Mouse (Mus musculus) adrenal gland, postnatal 4 days (tissue): ENCODE measurements at regions not wholly inside any gene's neighbourhood (a gene's known extent, or its start where the extent isn't known, plus 50 kb on each side); places are given as distances from the start of the nearest gene placed in this dataset.

Experiments
- DNase-seq, 2 experiments: peaks; one replicate each; pipeline ENCODE4 v3.0.0; 2021 to 2022; ENCODE audit warnings: low spot score in 2 of 2, mixed read lengths in 2 of 2

GRCm38 (mm10) chr7:117259674-117260294 is 121.0 kb upstream of the Xylt1 start:
- DNase-seq = no peak

GRCm38 (mm10) chr7:117260596-117260995 is 120.2 kb upstream of the Xylt1 start:
- DNase-seq = no peak

DNA sequence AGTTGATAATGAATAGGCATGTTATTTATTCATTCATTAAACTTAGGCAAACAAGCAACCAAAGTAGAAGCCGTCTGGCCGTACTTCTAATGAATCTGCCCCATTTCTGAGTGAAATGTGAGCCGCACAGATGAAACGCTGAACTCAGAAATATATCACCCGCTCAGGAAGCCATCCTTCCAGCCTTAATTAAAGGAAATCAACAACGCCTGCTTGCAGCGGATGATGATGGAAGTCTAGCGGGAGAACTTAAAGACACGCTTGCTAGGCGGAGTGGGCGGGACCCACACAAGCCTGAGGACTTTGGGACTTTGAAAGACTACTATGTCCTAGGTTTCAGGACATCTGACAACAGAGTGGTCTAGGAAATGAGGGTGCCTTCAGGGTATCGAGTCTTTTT is 117.7 kb upstream of the Xylt1 start:
- DNase-seq = no peak

GRCm38 (mm10) chr7:117264341-117264740 is 116.4 kb upstream of the Xylt1 start:
- DNase-seq = no peak

GRCm38 (mm10) chr7:117268096-117268495 is 112.7 kb upstream of the Xylt1 start:
- DNase-seq = no peak

GRCm38 (mm10) chr7:117269263-117269897 is 111.4 kb upstream of the Xylt1 start:
- no peak for DNase-seq

- no peak for DNase-seq
Measured at GRCm38 (mm10) chr7:117278388-117278961, 102.3 kb upstream of the Xylt1 start.

DNA sequence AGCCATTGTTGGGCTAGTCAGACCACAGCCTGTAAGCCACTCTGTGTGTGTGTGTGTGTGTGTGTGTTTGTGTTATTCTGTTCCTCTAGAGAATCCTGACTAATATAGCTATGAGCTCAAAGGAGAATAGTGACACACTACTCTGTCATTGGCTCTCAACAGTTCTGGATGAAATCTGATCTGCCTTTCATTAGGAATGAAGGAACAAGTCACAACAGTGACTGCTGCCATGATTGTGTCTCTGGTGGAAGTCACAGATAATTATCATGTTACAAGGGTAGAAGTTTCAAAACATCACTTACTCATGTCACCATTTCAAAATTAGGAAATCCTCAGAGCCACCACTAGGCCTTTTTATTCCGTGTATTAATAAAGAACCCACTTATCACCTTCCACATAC is 98.6 kb upstream of the Xylt1 start:
- DNase-seq = no peak

DNA sequence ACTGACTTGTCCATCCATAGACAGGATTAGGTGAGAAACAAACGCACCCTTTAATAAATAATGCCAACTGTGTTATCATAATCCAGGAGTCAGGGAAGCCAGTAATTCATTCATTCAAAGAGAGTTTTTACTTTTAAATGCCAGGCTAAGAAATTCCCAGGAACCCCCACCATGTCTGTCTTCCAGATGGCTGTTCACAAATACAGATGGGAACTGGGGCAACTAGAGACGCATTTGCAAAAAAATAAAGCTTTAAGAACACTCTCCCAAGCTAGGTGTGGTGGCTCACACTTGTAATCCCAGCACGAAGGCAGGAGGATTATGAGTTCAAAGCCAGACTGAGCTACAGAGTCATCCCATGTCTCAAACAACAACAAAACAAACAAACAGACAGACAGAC is 95.6 kb upstream of the Xylt1 start:
- no peak for DNase-seq

GRCm38 (mm10) chr7:117285985-117286384 is 94.8 kb upstream of the Xylt1 start:
- DNase-seq = no peak

DNA sequence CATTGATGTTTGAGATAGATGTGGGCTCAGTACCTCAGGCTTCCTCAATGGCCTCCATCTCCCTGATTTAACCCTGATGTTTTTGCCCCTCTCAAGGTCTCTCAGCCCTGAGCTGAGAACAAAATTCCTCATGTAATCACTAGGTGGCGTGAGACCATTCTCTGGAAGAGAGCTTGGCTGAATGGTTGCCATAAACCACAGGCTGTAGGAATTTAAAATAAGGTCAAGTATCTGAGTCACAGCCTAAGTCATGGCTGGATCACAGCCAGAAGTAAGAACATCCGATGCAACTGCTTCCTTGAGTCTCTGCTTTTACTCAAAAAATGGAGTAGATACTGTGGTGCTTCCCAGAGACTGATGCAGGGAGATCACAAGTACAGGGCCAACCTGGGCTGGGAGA is 77.1 kb upstream of the Xylt1 start:
- no peak for DNase-seq

DNA sequence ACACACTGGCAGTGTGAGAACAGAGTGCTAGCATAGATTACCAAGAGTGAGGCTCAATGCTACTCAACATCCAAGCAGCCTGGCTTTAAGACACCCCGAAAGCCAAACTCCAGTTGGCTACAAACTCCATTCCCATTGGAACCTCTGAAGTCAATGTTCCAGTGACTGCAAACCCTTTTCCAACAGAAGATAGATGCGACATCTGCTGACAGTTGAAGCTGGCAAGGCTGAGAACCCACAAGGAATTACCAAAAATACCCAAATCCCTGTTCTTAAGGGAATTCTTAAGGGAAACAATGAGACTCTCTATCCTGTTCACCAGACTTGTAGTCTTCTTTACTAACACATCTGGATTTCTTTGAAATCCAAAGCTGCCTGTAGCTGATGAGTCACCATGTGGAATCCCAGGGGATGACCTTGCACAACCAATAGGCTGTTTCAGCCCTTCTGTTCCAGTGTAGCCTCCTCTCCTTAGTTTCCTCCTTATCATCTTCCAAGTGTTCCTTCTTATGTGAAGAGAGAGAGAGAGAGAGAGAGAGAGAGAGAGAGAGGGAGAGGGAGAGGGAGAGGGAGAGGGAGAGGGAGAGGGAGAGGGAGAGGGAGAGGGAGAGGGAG is 70.1 kb upstream of the Xylt1 start:
- no peak for DNase-seq

GRCm38 (mm10) chr7:117311316-117311715 is 69.5 kb upstream of the Xylt1 start:
- DNase-seq = no peak

- DNase-seq = no peak
Measured at GRCm38 (mm10) chr7:117316126-117316805, 64.5 kb upstream of the Xylt1 start.

DNA sequence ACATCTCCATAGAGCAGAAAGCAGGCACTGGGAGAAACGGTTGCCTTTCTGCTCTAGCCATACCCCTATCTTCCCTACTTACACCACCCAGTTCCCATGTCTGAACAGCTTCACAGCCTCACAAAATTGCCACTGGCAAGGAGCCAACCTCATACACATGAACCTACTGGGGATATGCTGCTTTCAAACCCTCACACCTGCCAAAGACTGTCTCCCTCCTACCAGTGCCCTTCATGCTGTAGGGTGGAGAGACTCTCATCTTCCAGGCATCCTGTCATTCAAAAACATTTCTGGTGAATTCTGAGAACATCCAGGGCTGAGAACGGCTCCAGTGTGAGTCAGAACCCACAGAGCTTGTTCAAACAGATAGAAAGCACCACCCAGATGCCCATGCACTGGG is 63.4 kb upstream of the Xylt1 start:
- DNase-seq = no peak

- no peak for DNase-seq
Measured at GRCm38 (mm10) chr7:117320552-117320951, 60.2 kb upstream of the Xylt1 start.
